Mouse (Mus musculus) midbrain, postnatal 0 days (tissue): ENCODE results near the gene Psmd2. TPM values are rescaled to one million over a fixed set of nuclear protein-coding genes. Genes with fewer than 3 reads are reported as not detected.
A peak's percentile ranks its signal among the peaks of the same experiment; 100 is the strongest.

Source experiments
- ATAC-seq: fragments of 200-750 bp; cut with Nextera tagmentation; 2 replicates; pipeline ENCODE4 v1.8.0; 2017; ENCODE audit warnings: moderate number of reproducible peaks, mild to moderate bottlenecking, moderate TSS enrichment, moderate library complexity; ENCODE audit not compliant: low FRiP score
- DNase-seq: peaks from one replicate; pipeline ENCODE4 v3.0.0-alpha.2; 2015; ENCODE audit warnings: low spot score
- H3K27ac ChIP-seq: fragments of 300-500 bp; sonication (generic); 2 replicates; pipeline ENCODE4 v1.5.1; 2014; ENCODE audit warnings: low read depth, mild to moderate bottlenecking, low read length, mixed read lengths
- H3K27me3 ChIP-seq: fragments of 300-500 bp; sonication (generic); 2 replicates; pipeline ENCODE4 v1.6.1; 2014; ENCODE audit warnings: low read length, control low read depth, mixed read lengths; ENCODE audit not compliant: insufficient read depth
- H3K36me3 ChIP-seq: fragments of 300-500 bp; sonication (generic); 2 replicates; pipeline ENCODE4 v1.6.1; 2014; ENCODE audit warnings: low read length, control low read depth, mixed read lengths; ENCODE audit not compliant: insufficient read depth
- H3K4me1 ChIP-seq: fragments of 300-500 bp; sonication (generic); 2 replicates; pipeline ENCODE4 v1.6.1; 2014; ENCODE audit warnings: mild to moderate bottlenecking, control low read depth, antibody characterized with exemption, low read length, mixed read lengths; ENCODE audit not compliant: insufficient read depth
- H3K4me2 ChIP-seq: fragments of 300-500 bp; sonication (generic); 2 replicates; pipeline ENCODE4 v1.6.1; 2014; ENCODE audit warnings: low read depth, mild to moderate bottlenecking, low read length, mixed read lengths; ENCODE audit not compliant: poor library complexity, severe bottlenecking
- H3K4me3 ChIP-seq: fragments of 300-500 bp; sonication (generic); 2 replicates; pipeline ENCODE4 v1.5.1; 2014; ENCODE audit warnings: low read depth, mild to moderate bottlenecking, low read length, moderate library complexity
- H3K9ac ChIP-seq: fragments of 300-500 bp; sonication (generic); replicated peaks from 2 replicates; pipeline ENCODE4 v1.6.1; 2014; ENCODE audit warnings: mild to moderate bottlenecking, low read length, moderate library complexity, mixed read lengths; ENCODE audit not compliant: poor library complexity, severe bottlenecking
- H3K9me3 ChIP-seq: fragments of 300-500 bp; sonication (generic); 2 replicates; pipeline ENCODE4 v1.6.1; 2016; ENCODE audit warnings: low read length, control low read depth
- CTCF ChIP-seq: IDR thresholded peaks from 2 replicates; pipeline ENCODE4 v1.5.1; 2016; ENCODE audit warnings: antibody characterized with exemption, mild to moderate bottlenecking
- WGBS: fragments of 180-500 bp; shearing (Covaris S2); extraction: QIAGEN DNeasy Blood & Tissue Kit; methylation state at CpG from one replicate; pipeline ENCODE4 v1.1.7; 2014; 5-methylcytosine and 5-hydroxymethylcytosine counted together
- microRNA counts: library from miRNA; unstranded; fragments of <30 nt; microRNA quantifications from one replicate; lab custom pipeline; 2015
- microRNA-seq: library from miRNA; unstranded; fragments of <30 nt; microRNA quantifications from one replicate; pipeline ENCODE4, GENCODE M21; 2016; ENCODE audit warnings: borderline number of aligned reads
- polyA plus RNA-seq: library from polyadenylated mRNA; unstranded; fragments of >200 nt; fragmentation: Nextera tagmentation; extraction: Ambion mirVana; gene quantifications from 2 replicates; pipeline ENCODE4 v1.2.1, GENCODE M21; 2015
- total RNA-seq: library from RNA; depleted of rRNA; stranded (reverse); fragments of >200 nt; gene quantifications from 2 replicates; pipeline ENCODE4 v1.2.3, GENCODE M21; 2014; rRNA removed

Psmd2 gene
- total and polyA plus RNA-seq, 2 experiments from 2014 or later: 201 to 316 TPM

GRCm38 (mm10) chr16:20712889-20713288 is 61.4 kb downstream of the Psmd2 start:
- WGBS: 96% methylated on average over 7 of the region's 7 CpGs
- H3K4me3 ChIP-seq: no peak overlapping the region
- no peak for TF ChIP-seq CTCF
- no peak overlapping the region for H3K9ac ChIP-seq
- H3K4me2 ChIP-seq: no peak overlapping the region
- H3K36me3 ChIP-seq: peaks cover 29% of the 10 kb centered on the region
- H3K4me1 ChIP-seq: peaks cover 12% of the 10 kb centered on the region
- no peaks in the 10 kb centered on the region for H3K27me3 ChIP-seq
- ATAC-seq (no peak), DNase-seq (no peak)
- H3K9me3 ChIP-seq: no peaks in the 10 kb centered on the region
- no peak overlapping the region for H3K27ac ChIP-seq

MicroRNAs encoded within 50 kb of the gene (microRNA counts, 519-probe panel; counts per million panel counts)
- 4,365 counts per million, percentile 86 among the panel's probes with 10 or more counts for microRNA mmu-miR-1224 (lab: Ali Mortazavi, UCI)

Small RNA genes lying within 50 kb of the gene (microRNA-seq; reads per million reads assigned to microRNA genes)
- gene Mir1224: 138 reads per million, percentile 49 among the genes with 10 or more reads in this experiment

Other genes starting within 250 kb of the Psmd2 start
- gene Abcc5, start 225.3 kb upstream of the Psmd2 start, total RNA-seq: 68.7 and 90.1 TPM in 2 replicates
- 98.7 and 110 TPM in 2 replicates for gene Abcc5, start 225.3 kb upstream of the Psmd2 start, polyA plus RNA-seq
- gene Eif2b5, start 152.8 kb upstream of the Psmd2 start, total RNA-seq: 87.2 and 96.4 TPM in 2 replicates
- 70.0 and 74.6 TPM in 2 replicates for gene Eif2b5, start 152.8 kb upstream of the Psmd2 start, polyA plus RNA-seq
- gene Dvl3, start 134.7 kb upstream of the Psmd2 start, total RNA-seq: 44.9 and 46.3 TPM in 2 replicates
- gene Dvl3, start 134.7 kb upstream of the Psmd2 start, polyA plus RNA-seq: 24.6 and 29.5 TPM in 2 replicates
- 975 and 994 TPM in 2 replicates for gene Ap2m1, start 116.2 kb upstream of the Psmd2 start, total RNA-seq
- 1,551 and 1,562 TPM in 2 replicates for gene Ap2m1, start 116.2 kb upstream of the Psmd2 start, polyA plus RNA-seq
- 65.3 and 76.0 TPM in 2 replicates for gene Abcf3, start 103.1 kb upstream of the Psmd2 start, total RNA-seq
- 73.1 and 75.2 TPM in 2 replicates for gene Abcf3, start 103.1 kb upstream of the Psmd2 start, polyA plus RNA-seq
- 65.7 and 66.6 TPM in 2 replicates for gene Vwa5b2, start 62.2 kb upstream of the Psmd2 start, total RNA-seq
- gene Vwa5b2, start 62.2 kb upstream of the Psmd2 start, polyA plus RNA-seq: 35.5 and 36.4 TPM in 2 replicates
- 5.2 and 6.8 TPM in 2 replicates for gene Eef1akmt4, start 40.1 kb upstream of the Psmd2 start, total RNA-seq
- 3.3 TPM in 2 replicates for gene Eef1akmt4, start 40.1 kb upstream of the Psmd2 start, polyA plus RNA-seq
- gene Gm49333, start 40.0 kb upstream of the Psmd2 start, total RNA-seq: not detected in 2 replicates
- gene Gm49333, start 40.0 kb upstream of the Psmd2 start, polyA plus RNA-seq: not detected in 2 replicates
- gene Alg3, start 39.9 kb upstream of the Psmd2 start, total RNA-seq: 21.3 and 38.2 TPM in 2 replicates
- 32.7 and 36.4 TPM in 2 replicates for gene Alg3, start 39.9 kb upstream of the Psmd2 start, polyA plus RNA-seq
- gene Camk2n2, start 30.4 kb upstream of the Psmd2 start, total RNA-seq: 86.3 and 111 TPM in 2 replicates
- 85.4 and 87.6 TPM in 2 replicates for gene Camk2n2, start 30.4 kb upstream of the Psmd2 start, polyA plus RNA-seq
- gene Ece2, start 21.8 kb upstream of the Psmd2 start, total RNA-seq: 24.4 and 26.9 TPM in 2 replicates
- 16.7 and 16.9 TPM in 2 replicates for gene Ece2, start 21.8 kb upstream of the Psmd2 start, polyA plus RNA-seq
- 403 and 430 TPM in 2 replicates for gene Eif4g1, start 16.7 kb downstream of the Psmd2 start, total RNA-seq
- gene Eif4g1, start 16.7 kb downstream of the Psmd2 start, polyA plus RNA-seq: 102 and 118 TPM in 2 replicates
- 152 and 173 TPM in 2 replicates for gene Fam131a, start 41.6 kb downstream of the Psmd2 start, total RNA-seq
- gene Fam131a, start 41.6 kb downstream of the Psmd2 start, polyA plus RNA-seq: 70.9 and 75.9 TPM in 2 replicates
- 40.0 and 40.3 TPM in 2 replicates for gene Polr2h, start 66.0 kb downstream of the Psmd2 start, total RNA-seq
- gene Polr2h, start 66.0 kb downstream of the Psmd2 start, polyA plus RNA-seq: 72.3 and 84.6 TPM in 2 replicates
- 61.9 and 69.4 TPM in 2 replicates for gene Clcn2, start 66.1 kb downstream of the Psmd2 start, total RNA-seq
- 21.1 and 21.9 TPM in 2 replicates for gene Clcn2, start 66.1 kb downstream of the Psmd2 start, polyA plus RNA-seq
- gene Chrd, start 81.5 kb downstream of the Psmd2 start, total RNA-seq: 17.1 and 18.1 TPM in 2 replicates
- gene Chrd, start 81.5 kb downstream of the Psmd2 start, polyA plus RNA-seq: 4.1 TPM in 2 replicates
- gene Thpo, start 82.9 kb downstream of the Psmd2 start, total RNA-seq: 0.71 and 1.8 TPM in 2 replicates
- gene Thpo, start 82.9 kb downstream of the Psmd2 start, polyA plus RNA-seq: 0.76 and 0.81 TPM in 2 replicates